Mouse (Mus musculus) gastrocnemius, adult 18-20 months (tissue): ENCODE results near the gene Zbtb5. TPM values are rescaled to one million over a fixed set of nuclear protein-coding genes. Genes with fewer than 3 reads are reported as not detected.
"Not testable (repeated sequence)": the region's sequence is repeated elsewhere in the genome, so short reads cannot be mapped to it uniquely, and the experiment has no call there.

Experiments used
- DNase-seq: peaks from one replicate; pipeline ENCODE4 v3.0.0; 2021; ENCODE audit warnings: low spot score
- total RNA-seq, 2 experiments: library from RNA; stranded (reverse); gene quantifications; 2 replicates each; pipeline ENCODE4 v1.2.3; 2021

The Zbtb5 gene
- total RNA-seq, 2 experiments from 2014 or later, result 2.0 to 2.3 TPM

DNA sequence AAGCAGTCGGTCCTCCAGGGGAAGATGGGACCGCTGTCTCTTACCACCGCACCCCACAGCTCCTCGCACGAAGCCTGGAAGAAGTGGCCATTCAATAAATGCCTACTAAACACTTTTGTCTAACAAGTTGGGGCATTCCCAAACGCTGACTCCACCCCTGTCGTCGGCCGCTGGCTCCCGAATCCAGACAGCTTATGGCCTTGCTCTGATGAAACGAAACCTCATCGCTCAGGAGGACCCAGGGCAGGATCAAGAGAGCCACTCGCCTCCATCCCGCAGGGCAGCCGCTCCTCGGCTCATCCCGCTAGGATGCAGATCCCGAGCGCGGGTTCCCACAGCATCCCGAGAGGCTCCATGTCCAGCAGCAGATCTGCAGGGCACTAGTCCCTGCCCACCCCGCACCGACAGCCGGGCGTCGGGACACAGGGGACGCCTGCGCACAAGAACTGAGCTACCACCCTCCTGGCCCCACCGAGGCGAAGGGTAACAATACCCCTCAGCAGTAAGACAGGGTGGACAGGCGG is 569 bp downstream of the Zbtb5 start:
- peak; percentile 59 for DNase-seq

DNA sequence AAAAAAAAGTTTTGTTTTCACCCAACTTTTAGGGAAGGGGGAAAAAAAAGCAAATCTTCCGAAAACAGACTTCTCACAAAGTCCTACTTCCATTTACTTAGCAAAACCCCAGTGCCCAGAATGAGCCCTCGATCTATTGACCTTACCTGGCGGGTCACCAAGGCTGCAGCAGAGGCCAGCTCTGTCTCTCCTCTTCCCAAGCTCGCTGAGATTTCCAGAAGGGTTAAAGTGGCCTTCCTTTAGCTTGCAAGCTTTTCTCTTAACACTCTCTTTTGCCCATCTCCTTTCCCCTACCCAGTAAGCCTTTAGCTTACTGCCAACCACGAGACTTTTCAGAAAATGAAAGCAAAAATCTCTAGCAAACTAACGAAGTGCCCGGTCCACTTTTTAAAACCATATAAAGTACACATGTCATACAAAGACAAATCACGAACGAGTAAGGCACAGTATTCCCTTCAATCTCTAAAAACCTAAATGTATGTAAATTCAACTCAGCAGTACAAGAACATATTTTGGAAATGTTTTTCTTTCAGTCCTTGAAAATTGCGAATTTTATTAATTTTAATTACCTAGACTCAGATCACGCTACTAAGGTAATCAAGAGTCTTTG is 1.3 kb downstream of the Zbtb5 start:
- no peak for DNase-seq

DNA sequence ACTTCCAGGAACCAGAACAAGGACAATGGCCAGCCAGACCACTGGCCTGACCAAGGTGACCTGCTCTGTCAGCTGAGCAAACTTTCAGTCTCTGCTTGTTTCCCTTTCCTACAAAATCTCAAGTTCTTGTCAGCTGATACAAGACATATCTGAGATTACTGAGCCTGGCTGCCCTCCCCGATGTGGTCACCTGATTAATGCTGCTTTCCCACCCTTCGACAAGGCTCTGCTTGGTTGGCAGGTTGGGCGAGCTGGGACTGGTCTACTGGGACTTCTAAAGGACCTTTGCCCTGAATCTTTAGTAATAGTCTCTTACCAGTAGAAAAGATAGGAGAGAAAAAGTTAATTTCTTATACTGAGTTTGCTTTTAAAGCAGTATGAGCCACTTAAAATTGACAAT is 6.8 kb downstream of the Zbtb5 start:
- no peak for DNase-seq

DNA sequence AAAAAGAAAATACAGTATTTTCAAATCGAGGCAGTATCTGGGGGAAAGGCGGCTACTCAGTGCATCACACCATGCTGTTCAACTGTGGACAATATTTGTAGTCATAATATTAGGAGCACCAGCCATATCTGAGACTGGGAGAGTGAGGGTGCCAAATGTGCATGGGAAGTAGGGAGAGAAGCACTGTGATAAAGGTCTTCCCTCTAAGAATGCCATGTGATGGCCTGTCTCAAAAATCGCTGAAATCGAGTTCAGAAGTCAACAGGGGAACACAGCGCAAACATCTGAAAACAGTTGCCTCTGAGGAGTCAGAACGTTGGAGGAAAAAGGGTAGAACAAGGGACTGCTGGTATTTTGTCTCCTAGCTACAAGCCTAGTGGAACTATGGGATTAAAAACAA is 12.2 kb downstream of the Zbtb5 start:
- DNase-seq, result no peak

DNA sequence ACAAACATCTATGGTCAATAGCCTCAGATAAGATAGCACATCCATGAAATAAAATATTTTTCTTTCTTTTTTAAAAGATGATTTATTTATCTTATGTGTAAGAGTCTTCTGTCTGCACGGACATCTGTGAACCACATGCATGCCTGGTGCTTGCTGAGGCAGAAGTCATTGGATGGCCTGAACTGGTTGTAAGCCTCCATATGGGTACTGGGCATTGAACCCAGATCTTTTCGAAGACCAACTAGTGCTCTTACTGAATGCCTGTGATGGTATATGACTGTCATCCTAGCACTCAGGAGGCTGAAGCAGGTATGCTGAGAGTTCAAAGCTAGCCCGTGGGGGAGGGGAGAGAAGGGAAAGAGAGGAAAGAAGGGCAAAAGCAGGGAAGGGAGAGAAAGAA is 14.1 kb downstream of the Zbtb5 start:
- DNase-seq, result no peak

DNA sequence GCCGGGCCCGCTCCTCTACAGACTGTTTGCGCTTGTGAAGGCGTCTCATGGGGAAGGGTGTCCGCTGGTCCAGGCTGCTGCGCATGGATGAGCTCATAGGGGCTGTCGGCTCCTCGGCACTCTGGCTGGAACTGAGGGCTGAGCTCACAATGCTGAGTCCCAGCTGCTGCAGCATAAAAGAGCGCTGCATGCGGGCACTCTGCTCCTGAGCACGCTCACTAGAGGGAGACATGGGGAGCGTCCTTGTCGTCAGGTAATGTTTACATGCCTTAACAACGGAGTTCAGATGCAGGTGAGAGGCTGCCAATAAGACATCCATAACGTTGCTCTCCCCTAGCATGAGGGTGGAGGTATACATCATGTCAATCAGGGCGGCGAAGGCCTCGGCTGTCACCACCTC is 17.4 kb downstream of the Zbtb5 start:
- DNase-seq, result no peak

DNA sequence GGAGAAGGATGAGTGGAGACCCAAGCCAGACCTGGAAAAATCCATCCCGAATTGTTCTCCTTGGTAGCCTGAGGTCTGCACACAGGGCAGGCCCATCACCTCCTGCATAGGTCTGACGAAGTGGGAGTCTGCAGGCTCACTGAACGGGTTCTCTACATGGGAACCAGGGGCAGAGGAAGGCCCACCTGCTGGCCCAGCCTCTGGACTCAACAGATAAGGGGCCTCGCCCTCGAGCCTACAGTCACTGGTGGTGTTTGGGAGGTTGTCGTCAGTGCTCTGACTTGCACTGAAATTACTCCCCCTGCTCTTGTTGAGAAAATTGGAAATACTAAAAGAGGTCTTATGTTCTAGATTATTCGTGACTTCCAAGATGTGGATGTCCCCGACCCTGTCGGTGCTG is 18.4 kb downstream of the Zbtb5 start:
- DNase-seq, result no peak

DNA sequence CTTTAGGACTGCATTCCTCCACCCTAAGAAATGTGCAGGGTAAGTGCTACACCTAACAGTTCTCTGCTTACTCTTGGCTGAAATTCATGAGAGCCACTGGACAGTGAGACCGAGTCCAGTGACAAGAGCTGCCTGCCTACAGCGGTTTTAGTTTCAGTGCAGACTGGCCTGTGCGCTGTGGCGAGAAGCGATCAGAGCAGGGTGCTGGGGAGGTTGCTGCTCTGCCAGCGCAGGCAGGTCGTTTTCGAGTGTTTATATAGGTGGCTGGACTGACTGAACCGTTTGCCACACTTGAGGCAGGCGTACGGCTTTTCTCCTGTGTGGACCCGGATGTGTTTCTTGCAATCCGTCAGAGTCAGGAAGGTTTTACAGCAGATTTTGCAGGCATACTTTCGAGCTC is 19.0 kb downstream of the Zbtb5 start:
- not testable (repeated sequence) for DNase-seq

DNA sequence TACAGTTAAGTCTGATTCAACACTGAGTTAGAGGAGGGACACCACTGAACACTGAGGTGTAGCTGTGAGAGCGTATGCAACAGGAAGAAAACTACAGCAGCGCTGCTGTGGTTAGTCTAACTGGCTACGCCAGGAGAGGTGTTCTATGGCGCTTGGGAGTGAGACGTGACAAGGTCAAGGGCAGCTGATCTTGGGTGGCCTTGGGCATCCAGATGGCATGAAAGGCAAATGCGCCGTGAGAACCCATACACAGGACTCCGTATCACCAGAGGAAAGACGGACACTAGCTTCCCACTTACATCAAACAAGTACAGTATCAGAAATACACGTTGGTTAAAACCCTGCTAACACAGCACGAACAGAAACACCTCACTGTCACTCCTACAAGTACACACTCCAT is 19.9 kb downstream of the Zbtb5 start:
- DNase-seq, result not testable (repeated sequence)

DNA sequence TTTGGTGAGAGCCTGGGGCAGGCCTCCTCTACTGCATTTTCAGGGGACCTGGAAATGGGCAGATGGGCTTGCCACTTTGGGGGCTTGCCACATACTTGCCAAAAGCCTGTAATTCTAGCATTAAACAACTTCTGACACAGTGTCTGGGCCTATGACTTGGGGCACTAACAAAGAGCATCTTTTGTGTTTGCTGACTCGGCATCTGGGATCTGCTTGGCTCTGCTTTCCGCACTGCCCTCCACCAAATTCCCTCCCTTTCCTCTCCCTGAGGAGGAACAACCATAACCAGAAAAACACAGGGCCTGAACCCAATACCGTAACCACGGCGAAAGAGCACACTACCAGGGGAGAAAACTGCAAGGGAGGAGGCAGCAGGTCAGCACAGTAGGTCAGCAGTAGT is 21.7 kb downstream of the Zbtb5 start:
- no peak for DNase-seq

DNA sequence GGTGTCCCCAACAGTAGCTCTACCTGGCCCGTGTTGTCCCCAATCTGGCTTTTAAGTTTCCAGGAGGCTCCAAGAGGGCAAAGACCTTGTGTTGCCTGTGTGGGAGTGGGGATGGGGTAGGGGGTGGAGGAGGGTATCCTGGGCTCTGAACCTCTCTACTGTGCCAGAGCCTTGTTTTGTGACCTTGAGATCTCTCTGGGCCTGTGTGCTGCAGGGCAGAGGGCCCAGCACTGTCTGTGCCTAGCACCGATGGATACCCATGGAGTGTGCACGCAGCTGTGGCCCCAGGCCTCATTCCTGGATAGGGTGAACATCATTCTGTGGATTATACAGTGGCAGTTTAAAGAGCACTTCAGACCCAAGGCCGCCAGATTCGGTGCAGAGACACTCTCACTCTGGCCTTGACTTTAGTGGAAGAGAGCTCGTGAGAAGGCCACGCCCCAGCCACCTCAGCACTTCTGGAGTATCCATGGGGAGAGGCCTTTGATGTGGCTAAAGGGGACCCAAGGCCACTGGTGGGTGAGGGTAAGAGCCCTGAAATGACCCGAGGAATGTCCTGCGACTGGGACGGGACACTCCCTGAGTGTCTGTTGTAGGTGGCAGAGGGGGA is 29.0 kb downstream of the Zbtb5 start:
- no peak for DNase-seq

DNA sequence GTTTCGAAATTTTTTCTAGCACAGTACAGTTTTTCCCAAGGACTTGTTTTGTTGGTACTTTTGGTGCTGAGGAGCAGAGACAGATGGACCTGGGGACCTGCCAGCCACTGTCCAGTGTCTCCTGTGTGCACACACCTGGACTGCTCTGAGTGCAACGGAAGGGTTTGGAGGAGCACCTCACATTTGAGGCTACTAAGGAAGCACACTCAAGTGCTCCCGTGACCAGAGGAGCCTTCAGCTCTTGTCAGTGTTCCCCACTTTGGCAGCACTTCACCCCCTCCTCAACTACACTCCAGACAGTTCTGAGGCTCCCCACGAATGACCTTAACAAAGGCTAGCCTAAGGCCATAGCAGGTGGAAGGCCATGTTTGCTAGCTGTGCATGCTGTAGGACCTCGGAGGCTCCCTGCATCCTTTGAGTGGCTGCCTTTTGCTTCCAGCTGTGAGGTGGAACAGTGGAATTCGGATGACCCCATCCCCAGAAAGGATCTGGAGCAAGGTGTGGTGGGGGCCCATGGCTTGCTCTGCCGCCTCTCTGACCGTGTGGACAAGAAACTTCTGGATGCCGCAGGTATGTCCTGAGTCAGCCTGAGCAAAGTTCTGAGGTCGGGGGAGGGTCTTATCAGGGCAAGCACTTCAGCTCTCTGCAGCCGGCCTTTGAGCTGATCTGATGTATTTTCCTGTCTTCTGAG is 29.6 kb downstream of the Zbtb5 start:
- no peak for DNase-seq

DNA sequence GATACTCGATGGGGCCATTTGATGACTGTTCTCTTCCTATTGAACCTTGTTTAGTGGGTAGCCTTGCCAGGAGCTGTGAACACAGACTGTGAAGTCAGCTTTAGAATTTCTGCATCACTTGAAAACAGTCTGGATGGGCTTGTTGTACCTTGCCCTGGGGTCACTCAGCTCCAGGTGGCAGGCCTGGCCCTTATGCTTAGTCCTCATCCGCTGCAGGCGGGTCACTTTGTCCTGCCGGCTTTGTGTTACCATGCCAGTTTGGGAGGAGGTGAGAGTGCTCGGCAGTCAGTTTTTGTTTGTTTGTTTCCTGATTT is 30.3 kb downstream of the Zbtb5 start:
- no peak for DNase-seq

DNA sequence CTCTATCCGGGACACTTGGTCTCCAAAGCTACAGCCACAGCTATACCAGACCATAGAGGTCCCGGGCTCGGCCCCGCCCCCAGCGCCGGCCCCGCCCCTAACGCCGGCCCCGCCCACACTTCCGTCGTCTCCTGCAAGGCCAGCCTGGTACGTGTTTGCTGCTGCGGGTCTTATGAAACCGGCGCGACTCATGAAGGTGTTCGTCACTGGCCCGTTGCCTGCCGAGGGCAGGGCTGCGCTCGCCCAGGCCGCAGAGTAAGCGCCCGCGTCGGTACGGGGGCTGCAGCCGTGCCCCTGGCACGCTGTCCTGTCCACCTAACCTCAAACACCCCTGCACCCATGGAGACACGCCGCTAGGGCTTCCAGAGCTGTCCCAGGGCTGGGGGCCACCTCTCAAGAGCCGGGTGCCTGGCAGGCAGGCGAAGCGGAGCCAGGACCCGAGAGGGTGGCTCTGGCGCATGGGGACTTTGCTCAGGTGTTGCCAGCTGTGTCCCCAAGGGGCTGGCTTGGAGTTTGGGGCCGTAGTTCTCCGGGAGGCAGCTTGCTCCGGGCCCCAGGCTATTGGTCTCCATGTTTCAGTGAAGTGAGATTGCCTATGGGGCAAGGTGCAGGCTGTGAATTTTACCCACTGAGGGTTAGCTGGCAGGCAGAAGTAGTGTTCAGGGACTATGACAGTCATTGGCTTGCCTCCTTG is 30.8 kb downstream of the Zbtb5 start, which contains the start of gene Grhpr:
Grhpr (plus strand) TSS at position 116 of the 694 bp plus-strand sequence.
- DNase-seq, result peak; percentile 75

DNA sequence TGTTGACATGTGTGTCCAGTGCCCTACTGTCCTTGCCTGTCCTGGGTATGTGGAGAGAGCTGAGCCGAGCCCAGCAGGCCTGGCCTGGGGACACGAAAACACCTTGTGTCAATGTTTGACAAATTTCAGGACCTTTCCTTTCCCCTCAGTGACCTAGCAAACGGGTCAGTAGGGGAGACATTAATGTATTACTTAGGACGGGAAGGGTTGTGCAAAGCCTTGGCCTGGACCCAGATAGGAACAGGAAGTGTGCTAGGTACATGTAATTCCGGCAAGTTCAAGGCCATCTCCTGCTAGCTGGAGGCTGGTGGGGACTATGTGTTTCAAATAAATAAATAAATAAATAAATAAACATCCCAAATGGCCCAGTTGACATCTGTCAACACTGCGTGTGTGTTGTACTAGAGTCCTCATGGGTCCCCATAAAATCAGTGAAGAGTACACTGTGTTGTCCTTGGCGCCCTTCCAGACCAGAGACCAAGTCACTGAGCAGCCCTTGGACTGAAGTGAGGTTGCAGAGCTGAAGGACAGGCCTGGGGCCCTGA is 32.3 kb downstream of the Zbtb5 start:
- DNase-seq, result no peak

DNA sequence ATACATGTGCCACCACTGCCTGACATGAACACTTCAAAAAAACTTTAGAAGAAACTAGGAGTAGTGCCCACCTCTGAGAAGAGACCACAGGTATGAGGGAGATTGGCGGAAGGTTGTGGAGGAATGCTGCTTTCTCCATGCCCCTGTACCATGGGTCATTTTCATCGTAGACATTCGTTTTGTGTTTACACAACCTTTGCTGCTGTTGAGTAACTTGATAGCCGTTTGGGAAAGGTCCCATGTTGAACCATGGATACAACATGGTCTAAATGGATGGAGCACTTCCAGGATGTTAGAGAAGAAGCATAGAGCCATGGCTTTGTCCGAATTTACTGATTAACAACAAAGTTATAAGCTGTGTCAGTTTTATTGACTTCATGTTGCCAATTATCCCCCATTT is 34.0 kb downstream of the Zbtb5 start:
- no peak for DNase-seq

DNA sequence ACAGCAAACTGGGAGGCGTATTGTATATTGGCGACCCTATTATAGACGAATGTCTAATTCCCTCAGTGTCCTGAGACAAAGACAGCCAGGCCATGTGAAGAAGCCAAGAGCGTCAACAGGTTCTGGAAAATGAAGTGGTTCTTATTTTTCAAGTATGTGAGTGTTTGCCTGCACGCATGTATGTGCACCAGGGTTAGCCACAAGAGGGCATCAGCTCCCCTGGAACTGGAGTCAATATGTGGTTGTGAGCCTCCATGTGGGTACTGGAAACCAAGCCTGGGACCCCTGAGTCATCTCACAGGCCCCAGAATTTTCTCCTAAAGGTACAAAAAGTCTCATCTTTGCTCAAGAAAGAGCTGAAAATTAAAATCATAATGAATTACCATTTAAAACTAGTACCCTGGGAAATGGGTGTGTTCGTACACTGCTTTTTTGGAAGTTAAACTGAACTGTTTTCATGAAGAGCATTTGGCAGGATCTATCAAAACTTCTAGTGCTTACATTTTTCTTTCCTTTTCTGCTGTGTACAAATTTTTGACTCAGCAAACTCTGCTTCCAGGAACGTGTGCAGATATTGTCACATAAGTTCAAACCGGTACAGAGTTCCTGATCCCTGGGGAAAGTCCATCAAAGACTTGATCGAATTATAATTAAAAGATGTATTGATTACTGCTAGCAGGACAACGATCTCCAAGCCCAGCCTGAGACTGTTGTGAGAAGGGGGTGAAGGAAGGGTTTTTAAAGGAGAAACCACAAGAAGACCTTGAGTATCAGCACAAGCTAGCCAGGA is 35.1 kb downstream of the Zbtb5 start:
- DNase-seq, result no peak

DNA sequence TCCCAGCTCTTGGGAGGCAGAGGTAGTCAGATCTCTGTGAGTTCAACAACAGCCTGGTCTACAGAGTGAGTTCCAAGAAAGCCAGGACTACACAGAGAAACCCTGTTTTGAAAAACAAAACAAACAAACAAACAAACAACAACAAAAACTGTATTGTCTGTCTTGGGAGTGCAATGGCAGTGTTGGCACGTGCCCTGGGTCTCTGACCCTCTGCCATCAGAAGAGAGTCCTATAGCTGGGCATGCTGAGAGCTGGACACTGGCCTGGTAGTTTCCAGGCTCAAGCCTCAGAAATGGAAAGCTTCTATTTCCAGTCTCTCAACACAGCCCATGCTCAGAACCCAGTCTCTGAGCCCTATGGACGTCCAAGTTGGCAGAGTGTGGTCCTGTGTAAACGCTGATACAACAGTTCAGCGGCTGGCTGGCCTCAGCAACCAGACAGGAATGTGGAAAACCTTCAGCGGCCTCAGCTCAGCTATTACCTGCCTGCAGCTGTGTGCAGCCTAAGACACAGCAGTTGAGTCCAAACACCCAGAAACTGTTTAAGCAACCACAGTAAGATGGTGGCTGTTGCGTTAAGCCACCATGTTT is 36.1 kb downstream of the Zbtb5 start:
- DNase-seq, result no peak

DNA sequence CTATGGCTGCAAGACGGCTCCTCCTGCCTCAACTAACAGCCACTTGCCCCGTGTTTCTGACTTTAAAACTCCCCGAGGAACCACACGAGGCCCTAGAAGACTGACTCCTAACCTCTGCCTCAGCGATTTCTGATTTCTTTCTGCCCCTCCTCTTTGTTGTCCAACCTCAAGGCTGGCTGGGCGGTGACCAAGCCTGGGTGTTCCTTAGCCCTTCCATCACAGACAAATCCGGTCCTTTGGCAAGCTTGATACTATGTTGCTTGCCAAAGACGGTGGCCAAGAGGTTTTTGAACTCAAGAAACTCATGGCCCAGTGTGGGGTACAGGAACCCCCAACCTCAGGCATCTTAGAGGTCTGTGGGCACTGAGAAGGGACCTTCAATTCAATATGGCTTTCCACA is 37.9 kb downstream of the Zbtb5 start:
- no peak for DNase-seq

DNA sequence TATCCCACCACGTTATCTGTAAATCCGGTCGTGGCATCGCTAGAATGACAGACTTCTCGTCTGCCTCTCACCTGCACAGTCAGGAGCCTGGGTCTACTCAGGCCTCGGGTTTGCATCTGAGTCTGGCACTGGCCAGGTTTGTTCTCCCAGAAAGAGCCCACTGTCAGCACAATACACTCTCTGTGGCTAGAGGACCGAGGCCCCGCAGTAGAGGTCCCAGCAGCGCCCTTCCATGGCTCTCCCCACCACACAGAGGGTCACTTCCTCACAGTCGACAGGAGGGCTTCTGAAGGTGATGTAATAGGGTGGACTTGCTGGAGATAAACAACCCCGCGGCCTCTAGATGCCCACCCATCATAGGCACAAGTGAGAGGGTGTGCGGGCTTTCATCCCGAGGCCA is 38.3 kb downstream of the Zbtb5 start:
- DNase-seq, result no peak

DNA sequence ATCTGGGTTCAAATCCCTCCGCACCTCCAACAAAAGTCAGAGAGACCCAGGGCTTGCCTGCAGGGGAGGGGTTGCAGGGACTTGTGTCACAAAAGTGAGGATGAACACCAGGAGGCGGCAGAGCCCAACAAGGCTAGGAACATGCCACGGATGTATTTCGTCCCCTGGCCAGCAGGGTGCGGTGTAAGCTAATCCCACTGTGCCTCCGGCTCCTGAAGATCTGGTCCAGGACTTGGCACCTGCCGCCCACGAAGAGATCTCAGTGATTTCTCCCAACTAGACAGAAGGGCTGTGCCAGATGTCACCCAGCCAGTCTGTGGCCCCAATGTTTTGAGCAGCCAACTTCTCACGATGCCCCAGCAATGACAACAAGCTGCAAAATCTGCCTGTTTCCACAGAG is 38.8 kb downstream of the Zbtb5 start:
- peak; percentile 80 for DNase-seq
